Mouse (Mus musculus) MEL (cell line): Measurements from ENCODE around the gene Olfr790. TPM values are rescaled to one million over a fixed set of nuclear protein-coding genes. Genes with fewer than 3 reads are reported as not detected.

Experiments
- DNase-seq: peaks from one replicate; pipeline ENCODE4 v3.0.0; 2011; ENCODE audit warnings: low read depth, low spot score
- H3K27ac ChIP-seq: 2 replicates; pipeline ENCODE4 v1.5.1; 2012; ENCODE audit warnings: low read depth, mild to moderate bottlenecking, control low read depth, low read length, moderate library complexity; ENCODE audit not compliant: control insufficient read depth
- H3K27me3 ChIP-seq, 2 experiments: fragments of 150-350 bp in 1 of 2; sonication (generic) in 1 of 2; 2 replicates each; pipeline ENCODE4 v1.6.1; 2012; ENCODE audit warnings: low read length in 2 of 2, mild to moderate bottlenecking in 2 of 2, improper control_type of control experiment in 1 of 2, moderate library complexity in 1 of 2; ENCODE audit not compliant: insufficient read depth in 2 of 2, control insufficient read depth in 1 of 2
- H3K36me3 ChIP-seq, 2 experiments: 2 replicates each; pipeline ENCODE4 v1.6.1; 2012 to 2014; ENCODE audit warnings: low read length in 2 of 2, improper control_type of control experiment in 1 of 2, inconsistent platforms in 1 of 2, mild to moderate bottlenecking in 1 of 2; ENCODE audit not compliant: insufficient read depth in 2 of 2, control insufficient read depth in 1 of 2
- H3K4me1 ChIP-seq, 2 experiments: fragments of 150-350 bp in 1 of 2; sonication (generic) in 1 of 2; 2 replicates each; pipeline ENCODE4 v1.6.1; 2012; ENCODE audit warnings: low read length in 2 of 2, improper control_type of control experiment in 1 of 2, mild to moderate bottlenecking in 1 of 2; ENCODE audit not compliant: insufficient read depth in 2 of 2, control insufficient read depth in 1 of 2
- H3K4me3 ChIP-seq, 2 experiments: fragments of 150-350 bp in 1 of 2; sonication (generic) in 1 of 2; 2 replicates each; pipeline ENCODE4 v1.5.1; 2012; ENCODE audit warnings: low read depth in 2 of 2, low read length in 2 of 2, mild to moderate bottlenecking in 2 of 2, moderate library complexity in 2 of 2, control low read depth in 1 of 2, improper control_type of control experiment in 1 of 2; ENCODE audit not compliant: control insufficient read depth in 1 of 2, insufficient read depth in 1 of 2
- H3K79me2 ChIP-seq: 2 replicates; pipeline ENCODE4 v1.6.1; 2012; ENCODE audit warnings: mild to moderate bottlenecking, low read length, moderate library complexity; ENCODE audit not compliant: control insufficient read depth, poor library complexity, insufficient read depth
- H3K9ac ChIP-seq: 2 replicates; pipeline ENCODE4 v1.6.1; 2012; ENCODE audit warnings: low read depth, mild to moderate bottlenecking, control low read depth, low read length, moderate library complexity; ENCODE audit not compliant: control insufficient read depth, poor library complexity, severe bottlenecking
- H3K9me3 ChIP-seq: fragments of 150-350 bp; sonication (generic); replicated peaks from 2 replicates; pipeline ENCODE4 v1.6.1; 2012; ENCODE audit warnings: mild to moderate bottlenecking, low read length, improper control_type of control experiment, moderate library complexity; ENCODE audit not compliant: insufficient read depth
- BHLHE40 ChIP-seq: IDR thresholded peaks from 2 replicates; pipeline ENCODE4 v1.6.1; 2012; ENCODE audit warnings: low read depth, mild to moderate bottlenecking, inconsistent platforms, low read length, improper control_type of control experiment, borderline replicate concordance
- CHD2 ChIP-seq: IDR thresholded peaks from 2 replicates; pipeline ENCODE4 v1.6.1; 2011; ENCODE audit warnings: low read length, improper control_type of control experiment
- CTCF ChIP-seq, 3 experiments: IDR thresholded peaks in 2 of 3; conservative IDR thresholded peaks in 1 of 3; 2 replicates each; pipeline ENCODE4 v1.5.1; 2011 to 2012; ENCODE audit warnings: low read length in 3 of 3, low read depth in 2 of 3, mild to moderate bottlenecking in 2 of 3, improper control_type of control experiment in 1 of 3, inconsistent platforms in 1 of 3, mixed read lengths in 1 of 3, moderate library complexity in 1 of 3; ENCODE audit not compliant: control insufficient read depth in 1 of 3, insufficient read depth in 1 of 3, poor library complexity in 1 of 3, severe bottlenecking in 1 of 3
- E2F4 ChIP-seq: IDR thresholded peaks from 2 replicates; pipeline ENCODE4 v1.6.1; 2011; ENCODE audit warnings: low read depth, low read length, improper control_type of control experiment, borderline replicate concordance
- EP300 ChIP-seq, 2 experiments: IDR thresholded peaks; 2 replicates each; pipeline ENCODE4 v1.6.1; 2011; ENCODE audit warnings: improper control_type of control experiment in 2 of 2, low read length in 2 of 2, low read depth in 1 of 2, mild to moderate bottlenecking in 1 of 2
- GABPA ChIP-seq: IDR thresholded peaks from 2 replicates; pipeline ENCODE4 v1.6.1; 2012; ENCODE audit warnings: low read depth, mild to moderate bottlenecking, inconsistent platforms, low read length, improper control_type of control experiment, moderate library complexity
- HCFC1 ChIP-seq: IDR thresholded peaks from 2 replicates; pipeline ENCODE4 v1.6.1; 2012; ENCODE audit warnings: low read depth, mild to moderate bottlenecking, inconsistent platforms, low read length, improper control_type of control experiment, moderate library complexity
- JUND ChIP-seq: IDR thresholded peaks from 2 replicates; pipeline ENCODE4 v1.6.1; 2011; ENCODE audit warnings: low read depth, mild to moderate bottlenecking, improper control_type of control experiment, low read length
- MAFK ChIP-seq: IDR thresholded peaks from 2 replicates; pipeline ENCODE4 v1.6.1; 2011; ENCODE audit warnings: low read depth, mild to moderate bottlenecking, low read length, improper control_type of control experiment, borderline replicate concordance
- MAZ ChIP-seq: IDR thresholded peaks from 2 replicates; pipeline ENCODE4 v1.6.1; 2012; ENCODE audit warnings: low read depth, mild to moderate bottlenecking, inconsistent platforms, low read length, improper control_type of control experiment
- MEF2A ChIP-seq: IDR thresholded peaks from 2 replicates; pipeline ENCODE4 v1.6.1; 2014; ENCODE audit warnings: low read depth, mild to moderate bottlenecking, inconsistent platforms, low read length, improper control_type of control experiment; ENCODE audit not compliant: poor library complexity, insufficient replicate concordance, severe bottlenecking; ENCODE audit errors: extremely low read depth
- MXI1 ChIP-seq: IDR thresholded peaks from 2 replicates; pipeline ENCODE4 v1.6.1; 2011; ENCODE audit warnings: mild to moderate bottlenecking, low read depth, low read length, improper control_type of control experiment
- MYC ChIP-seq: IDR thresholded peaks from 2 replicates; pipeline ENCODE4 v1.6.1; 2011; ENCODE audit warnings: low read depth, mild to moderate bottlenecking, low read length, improper control_type of control experiment, moderate library complexity
- NELFE ChIP-seq: IDR thresholded peaks from 2 replicates; pipeline ENCODE4 v1.6.1; 2011; ENCODE audit warnings: low read depth, low read length, improper control_type of control experiment
- NRF1 ChIP-seq: IDR thresholded peaks from 2 replicates; pipeline ENCODE4 v1.6.1; 2014; ENCODE audit warnings: low read depth, mild to moderate bottlenecking, inconsistent platforms, low read length, improper control_type of control experiment, moderate library complexity; ENCODE audit not compliant: poor library complexity, insufficient read depth, severe bottlenecking
- POLR2A ChIP-seq, 2 experiments: IDR thresholded peaks; 2 replicates each; pipeline ENCODE4 v1.6.1; 2011 to 2012; ENCODE audit warnings: low read length in 2 of 2, mild to moderate bottlenecking in 2 of 2, control low read depth in 1 of 2, improper control_type of control experiment in 1 of 2, low read depth in 1 of 2, moderate library complexity in 1 of 2; ENCODE audit not compliant: control insufficient read depth in 1 of 2, insufficient read depth in 1 of 2, poor library complexity in 1 of 2
- POLR2AphosphoS5 ChIP-seq: IDR thresholded peaks from 2 replicates; pipeline ENCODE4 v1.6.1; 2012; ENCODE audit warnings: low read depth, borderline replicate concordance, mild to moderate bottlenecking, inconsistent platforms, low read length, moderate library complexity, mixed read lengths
- RAD21 ChIP-seq: IDR thresholded peaks from 2 replicates; pipeline ENCODE4 v1.6.1; 2011; ENCODE audit warnings: mild to moderate bottlenecking, low read depth, low read length, improper control_type of control experiment
- RCOR1 ChIP-seq: IDR thresholded peaks from 2 replicates; pipeline ENCODE4 v1.6.1; 2012; ENCODE audit warnings: low read depth, mild to moderate bottlenecking, inconsistent platforms, low read length, improper control_type of control experiment
- SIN3A ChIP-seq: IDR thresholded peaks from 2 replicates; pipeline ENCODE4 v1.6.1; 2012; ENCODE audit warnings: low read length, improper control_type of control experiment, inconsistent platforms
- SMC3 ChIP-seq: IDR thresholded peaks from 2 replicates; pipeline ENCODE4 v1.6.1; 2011; ENCODE audit warnings: low read depth, low read length, improper control_type of control experiment
- TBP ChIP-seq: IDR thresholded peaks from 2 replicates; pipeline ENCODE4 v1.8.0; 2011; ENCODE audit warnings: low read depth, low read length, improper control_type of control experiment
- UBTF ChIP-seq: IDR thresholded peaks from 2 replicates; pipeline ENCODE4 v1.6.1; 2012; ENCODE audit warnings: low read depth, mild to moderate bottlenecking, inconsistent platforms, low read length, improper control_type of control experiment, moderate library complexity, borderline replicate concordance; ENCODE audit not compliant: insufficient read depth
- USF2 ChIP-seq, 2 experiments: IDR thresholded peaks; 2 replicates each; pipeline ENCODE4 v1.6.1; 2011 to 2012; ENCODE audit warnings: improper control_type of control experiment in 2 of 2, low read length in 2 of 2, borderline replicate concordance in 1 of 2, inconsistent platforms in 1 of 2, low read depth in 1 of 2, mild to moderate bottlenecking in 1 of 2; ENCODE audit not compliant: insufficient read depth in 1 of 2
- ZNF384 ChIP-seq: IDR thresholded peaks from 2 replicates; pipeline ENCODE4 v1.6.1; 2012; ENCODE audit warnings: low read depth, mild to moderate bottlenecking, inconsistent platforms, low read length, improper control_type of control experiment
- polyA plus RNA-seq, 2 experiments: library from polyadenylated mRNA; stranded (reverse) in 1 of 2; unstranded in 1 of 2; fragments of >175 nt in 1 of 2; fragments of >200 nt in 1 of 2; gene quantifications; 2 replicates each; pipeline versions ENCODE4 v1.2.1 to v1.2.4; 2012; ENCODE audit warnings: low replicate concordance in 2 of 2, low read depth in 1 of 2; ENCODE audit not compliant: insufficient read length in 2 of 2, insufficient read depth in 1 of 2, missing spikeins in 1 of 2
- total RNA-seq: library from RNA; depleted of rRNA; stranded (reverse); fragments of 300-350 nt; gene quantifications from 2 replicates; pipeline ENCODE4 v1.2.3, GENCODE M21; 2012

Gene Olfr790
- total and polyA plus RNA-seq, 3 experiments = not detected

GRCm38 (mm10) chr10:129470698-129471097 lies 27.6 kb upstream of the Olfr790 start, which contains the start of gene Olfr788:
Gene Olfr788, plus strand, starts transcription at chr10:129470998.
- Histone ChIP-seq H3K27ac (no peak within 1 kb of the TSS), H3K79me2 (no peaks in the 10 kb centered on the region), H3K9me3 (no peaks in the 10 kb centered on the region), H3K27me3 (no peaks in the 10 kb centered on the region), H3K9ac (no peak within 1 kb of the TSS), H3K4me3 (no peak within 1 kb of the TSS), H3K36me3 (no peaks in the 10 kb centered on the region), H3K4me1 (no peaks in the 10 kb centered on the region)
- TF ChIP-seq POLR2A (IDR thresholded peaks at IDR 0.05; ENCODE audit: control insufficient read depth in 1 of 2, insufficient read depth in 1 of 2, low read depth in 1 of 2, low read length in 2 of 2, poor library complexity in 1 of 2) (no peak), MYC (no peak), UBTF (no peak), NELFE (no peak), CTCF (IDR thresholded peaks at IDR 0.05 in 2 of 3, conservative IDR thresholded peaks at IDR 0.05 in 1 of 3; ENCODE audit: control insufficient read depth in 1 of 3, insufficient read depth in 1 of 3, low read depth in 2 of 3, low read length in 3 of 3, poor library complexity in 1 of 3, severe bottlenecking in 1 of 3) (no peak), TBP (no peak), RAD21 (no peak), NRF1 (no peak), GABPA (no peak), MEF2A (no peak), RCOR1 (no peak), ZNF384 (no peak), MXI1 (no peak), SMC3 (no peak), CHD2 (no peak), USF2 (IDR thresholded peaks at IDR 0.05; ENCODE audit: borderline replicate concordance in 1 of 2, insufficient read depth in 1 of 2, low read depth in 1 of 2, low read length in 2 of 2) (no peak), MAZ (no peak), SIN3A (no peak)
- no peak for DNase-seq

GRCm38 (mm10) chr10:129473256-129473655 lies 25.0 kb upstream of the Olfr790 start:
- no peaks in the 10 kb centered on the region for H3K27me3 ChIP-seq
- H3K79me2 ChIP-seq = no peaks in the 10 kb centered on the region
- DNase-seq = no peak
- TF ChIP-seq MYC (no peak), MAFK (no peak), USF2 (IDR thresholded peaks at IDR 0.05; ENCODE audit: borderline replicate concordance in 1 of 2, insufficient read depth in 1 of 2, low read depth in 1 of 2, low read length in 2 of 2) (no peak), GABPA (no peak), EP300 (IDR thresholded peaks at IDR 0.05; ENCODE audit: low read depth in 1 of 2, low read length in 2 of 2) (no peak), NRF1 (no peak), POLR2AphosphoS5 (no peak), UBTF (no peak), TBP (no peak), E2F4 (no peak), JUND (no peak), RAD21 (no peak), BHLHE40 (no peak), HCFC1 (no peak)
- no peaks in the 10 kb centered on the region for H3K36me3 ChIP-seq
- H3K27ac ChIP-seq = no peak overlapping the region
- H3K9ac ChIP-seq = no peak overlapping the region
- H3K4me1 ChIP-seq = no peaks in the 10 kb centered on the region
- no peaks in the 10 kb centered on the region for H3K9me3 ChIP-seq
- no peak overlapping the region for H3K4me3 ChIP-seq
